Mouse (Mus musculus) liver, embryonic 14.5 days (tissue): ENCODE measurements around the gene Kif13a.

Experiments used
- CTCF ChIP-seq: IDR thresholded peaks from 2 replicates; pipeline ENCODE4 v1.5.1; 2016; ENCODE audit warnings: antibody characterized with exemption, low read depth, control low read depth
- EP300 ChIP-seq: IDR thresholded peaks from 2 replicates; pipeline ENCODE4 v1.6.1; 2016; ENCODE audit warnings: antibody characterized with exemption, low read depth

GRCm38 (mm10) chr13:46753294-46753693, 176.4 kb downstream of the Kif13a start:
- no peak for TF ChIP-seq CTCF
- no peak for TF ChIP-seq EP300
